Mouse (Mus musculus): ENCODE measurements at regions not wholly inside any gene's neighbourhood (a gene's known extent, or its start where the extent isn't known, plus 50 kb on each side); places are given as distances from the start of the nearest gene placed in this dataset.
"Not testable (repeated sequence)": the region's sequence is repeated elsewhere in the genome, so short reads cannot be mapped to it uniquely, and the experiment has no call there.

GRCm38 (mm10) chr15:90400326-90401280, 176.5 kb downstream of the Alg10b start:
- no peaks in the 10 kb centered on the region for H3K36me3 ChIP-seq
- H3K4me2 ChIP-seq (replicated peaks) = no peak overlapping the region
- peaks cover 12% of the 10 kb centered on the region for H3K4me1 ChIP-seq
- H3K27ac ChIP-seq (replicated peaks) = no peak overlapping the region
- H3K4me3 ChIP-seq = no peak overlapping the region
- no peaks in the 10 kb centered on the region for H3K27me3 ChIP-seq
- 9% methylated on average over 5 of the region's 5 CpGs for WGBS
- no peaks in the 10 kb centered on the region for H3K9me3 ChIP-seq
- H3K9ac ChIP-seq (replicated peaks) = no peak overlapping the region
- ATAC-seq (ENCODE audit: low FRiP score, low read depth) = 0 out of 2 replicates have a peak, but pooled peaks have one; percentile 23

- Histone ChIP-seq H3K9me3 (no peaks in the 10 kb centered on the region), H3K4me2 (replicated peaks) (no peak overlapping the region), H3K4me3 (no peak overlapping the region), H3K9ac (replicated peaks) (no peak overlapping the region), H3K27ac (replicated peaks) (no peak overlapping the region), H3K4me1 (peaks cover 4% of the 10 kb centered on the region; the same call in 1 of the 2 replicates), H3K36me3 (no peaks in the 10 kb centered on the region), H3K27me3 (no peaks in the 10 kb centered on the region)
- 98% methylated on average over 2 of the region's 2 CpGs for WGBS
- ATAC-seq (ENCODE audit: low FRiP score, low read depth) = no peak
Observed at GRCm38 (mm10) chr15:90420776-90421175, 196.7 kb downstream of the Alg10b start.

DNA sequence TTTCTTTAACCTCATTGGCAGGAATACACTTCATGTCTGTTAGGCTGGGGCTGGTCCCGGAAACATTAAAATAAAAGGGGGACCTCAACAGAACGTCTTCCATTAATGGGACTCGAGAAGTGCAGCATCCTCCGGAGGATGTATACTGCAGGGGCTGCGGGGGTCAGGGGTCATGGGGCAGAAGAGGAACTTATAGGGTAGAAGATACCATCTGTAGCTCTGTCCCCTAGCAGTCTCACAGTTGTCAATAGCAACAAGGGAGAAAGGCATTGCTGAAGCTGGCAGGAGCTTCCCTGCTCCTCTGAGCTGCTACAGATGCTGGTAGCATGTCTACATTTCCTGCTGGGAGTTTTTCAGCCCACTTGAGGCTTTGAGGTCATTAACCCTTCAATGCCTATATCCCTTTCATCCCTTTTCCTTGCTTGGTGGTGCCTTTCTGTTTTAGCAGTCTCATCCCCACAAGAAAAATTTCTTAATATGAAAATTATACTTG, 198.1 kb downstream of the Alg10b start:
- ATAC-seq (ENCODE audit: low FRiP score, low read depth) = no peak
- H3K9ac ChIP-seq (replicated peaks) = no peak overlapping the region
- no peaks in the 10 kb centered on the region for H3K9me3 ChIP-seq
- H3K36me3 ChIP-seq = no peaks in the 10 kb centered on the region
- peaks cover 4% of the 10 kb centered on the region; the same call in 1 of the 2 replicates for H3K4me1 ChIP-seq
- WGBS = 17% methylated on average over 5 of the region's 5 CpGs
- no peak overlapping the region for H3K4me3 ChIP-seq
- no peaks in the 10 kb centered on the region for H3K27me3 ChIP-seq
- no peak overlapping the region for H3K4me2 ChIP-seq (replicated peaks)
- H3K27ac ChIP-seq (replicated peaks) = no peak overlapping the region

DNA sequence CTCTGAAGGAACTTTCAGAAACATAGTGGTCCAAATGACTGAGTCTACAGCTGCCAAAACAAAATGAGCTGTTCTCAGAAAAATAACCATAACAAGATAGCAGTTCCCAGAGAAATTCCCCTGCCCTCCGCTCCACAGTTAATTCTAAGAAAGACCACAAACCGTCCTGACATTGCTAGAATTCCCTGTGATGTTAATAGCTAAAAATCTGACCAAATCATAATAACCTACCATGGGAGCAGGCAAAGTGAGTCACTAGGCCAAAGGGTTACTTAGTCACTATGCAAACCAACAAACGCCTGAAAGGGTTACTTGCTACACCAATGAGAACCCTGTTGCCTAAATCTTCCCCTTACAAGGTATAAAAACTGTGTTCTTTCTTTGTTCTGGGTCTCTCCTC, 206.9 kb downstream of the Alg10b start:
- H3K9ac ChIP-seq (replicated peaks); H3K27me3 ChIP-seq; H3K9me3 ChIP-seq; H3K36me3 ChIP-seq; ATAC-seq (ENCODE audit: low FRiP score, low read depth); H3K4me1 ChIP-seq; H3K4me3 ChIP-seq; H3K4me2 ChIP-seq (replicated peaks); H3K27ac ChIP-seq (replicated peaks): not testable (repeated sequence)
- 90% methylated on average over 3 of the region's 3 CpGs for WGBS

GRCm38 (mm10) chr15:90432154-90432553, 208.0 kb downstream of the Alg10b start:
- Histone ChIP-seq H3K27me3 (no peaks in the 10 kb centered on the region), H3K4me3 (no peak overlapping the region), H3K4me1 (no peaks in the 10 kb centered on the region), H3K4me2 (replicated peaks) (no peak overlapping the region), H3K36me3 (no peaks in the 10 kb centered on the region), H3K9me3 (no peaks in the 10 kb centered on the region), H3K27ac (replicated peaks) (no peak overlapping the region), H3K9ac (replicated peaks) (no peak overlapping the region)
- no peak for ATAC-seq (ENCODE audit: low FRiP score, low read depth)
- 75% methylated on average over 2 of the region's 2 CpGs for WGBS

DNA sequence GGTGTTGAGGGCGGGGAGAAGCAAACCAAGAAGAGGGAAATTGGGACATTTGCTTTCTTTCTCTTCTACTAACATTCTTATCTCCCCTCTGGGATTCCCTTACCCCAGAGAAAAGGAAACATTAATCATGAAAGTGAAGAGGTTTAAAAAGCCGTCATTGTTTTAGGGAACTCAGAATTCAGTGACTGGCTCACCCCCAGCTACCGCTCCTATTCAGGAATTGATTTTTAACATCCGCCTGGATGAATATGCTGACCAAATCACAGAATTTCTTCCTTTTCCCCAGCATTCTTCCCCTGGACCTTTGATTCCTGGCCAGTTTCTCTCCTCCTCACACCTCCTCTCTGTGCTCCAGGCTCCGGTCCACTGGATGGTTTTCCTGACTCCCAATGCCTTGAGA, 211.2 kb downstream of the Alg10b start:
- Histone ChIP-seq H3K4me1 (no peaks in the 10 kb centered on the region), H3K4me3 (no peak overlapping the region), H3K9ac (replicated peaks) (no peak overlapping the region), H3K4me2 (replicated peaks) (no peak overlapping the region), H3K9me3 (no peaks in the 10 kb centered on the region), H3K36me3 (no peaks in the 10 kb centered on the region), H3K27me3 (no peaks in the 10 kb centered on the region), H3K27ac (replicated peaks) (no peak overlapping the region)
- WGBS = 63% methylated on average over 5 of the region's 5 CpGs
- no peak for ATAC-seq (ENCODE audit: low FRiP score, low read depth)
